Mouse (Mus musculus) neural tube, embryonic 15.5 days (tissue): ENCODE results near the gene 4931406P16Rik. TPM values are rescaled to one million over a fixed set of nuclear protein-coding genes. Genes with fewer than 3 reads are reported as not detected.
"Not testable (repeated sequence)": the region's sequence is repeated elsewhere in the genome, so short reads cannot be mapped to it uniquely, and the experiment has no call there.

Source experiments
- ATAC-seq: fragments of 200-750 bp; cut with Nextera tagmentation; 2 replicates; pipeline ENCODE4 v1.8.0; 2017; ENCODE audit warnings: mild to moderate bottlenecking, moderate TSS enrichment, moderate library complexity; ENCODE audit not compliant: low FRiP score
- H3K27ac ChIP-seq: fragments of 300-500 bp; sonication (generic); replicated peaks from 2 replicates; pipeline ENCODE4 v1.5.1; 2015; ENCODE audit warnings: mild to moderate bottlenecking, inconsistent platforms
- H3K27me3 ChIP-seq: fragments of 300-500 bp; sonication (generic); replicated peaks from 2 replicates; pipeline ENCODE4 v1.6.1; 2015; ENCODE audit warnings: inconsistent platforms
- H3K36me3 ChIP-seq: fragments of 300-500 bp; sonication (generic); 2 replicates; pipeline ENCODE4 v1.6.1; 2015; ENCODE audit warnings: inconsistent platforms
- H3K4me1 ChIP-seq: fragments of 300-500 bp; sonication (generic); 2 replicates; pipeline ENCODE4 v1.6.1; 2015; ENCODE audit warnings: inconsistent platforms
- H3K4me2 ChIP-seq: fragments of 300-500 bp; sonication (generic); 2 replicates; pipeline ENCODE4 v1.6.1; 2015; ENCODE audit warnings: inconsistent platforms, mild to moderate bottlenecking, moderate library complexity
- H3K4me3 ChIP-seq: fragments of 300-500 bp; sonication (generic); replicated peaks from 2 replicates; pipeline ENCODE4 v1.5.1; 2015; ENCODE audit warnings: mild to moderate bottlenecking, inconsistent platforms
- H3K9ac ChIP-seq: fragments of 300-500 bp; sonication (generic); replicated peaks from 2 replicates; pipeline ENCODE4 v1.6.1; 2015; ENCODE audit warnings: mild to moderate bottlenecking, inconsistent platforms
- H3K9me3 ChIP-seq: fragments of 300-500 bp; sonication (generic); replicated peaks from 2 replicates; pipeline ENCODE4 v1.6.1; 2016; ENCODE audit warnings: inconsistent platforms
- WGBS: fragments of 180-500 bp; shearing (Covaris S2); methylation state at CpG from one replicate; pipeline ENCODE4 v1.1.7; 2015; ENCODE audit warnings: mixed read lengths; 5-methylcytosine and 5-hydroxymethylcytosine counted together
- polyA plus RNA-seq: library from polyadenylated mRNA; unstranded; fragments of >200 nt; fragmentation: Nextera tagmentation; extraction: Ambion mirVana; gene quantifications from 2 replicates; pipeline ENCODE4 v1.2.1, GENCODE M21; 2015

Gene 4931406P16Rik
- polyA plus RNA-seq, 1 experiment from 2014 or later, result 30.1 TPM

- WGBS, result 95% methylated on average over 1 of the region's 1 CpGs
Measured at GRCm38 (mm10) chr7:34336545-34336944, 23.2 kb upstream of the 4931406P16Rik start.

DNA sequence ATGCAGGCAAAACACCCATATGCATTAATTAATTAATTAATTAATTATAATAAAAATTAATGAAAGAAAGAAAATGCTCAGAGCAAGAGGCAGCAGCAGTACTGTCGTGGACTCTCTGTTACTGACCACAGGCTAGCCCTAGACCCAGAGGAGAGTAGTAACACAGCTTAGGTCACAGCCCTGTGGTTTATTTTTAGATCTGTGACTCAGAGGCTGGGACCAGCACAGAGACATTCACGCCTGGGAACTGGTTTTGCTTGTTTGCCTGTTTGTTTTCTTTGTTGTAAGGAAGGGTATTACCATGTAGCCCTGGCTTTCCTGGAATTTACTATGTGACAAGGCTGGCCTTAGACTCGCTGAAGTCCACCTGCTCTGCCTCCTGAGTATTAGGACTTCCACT is 14.1 kb upstream of the 4931406P16Rik start:
- Histone ChIP-seq H3K9ac (no peak overlapping the region), H3K9me3 (no peaks in the 10 kb centered on the region), H3K4me1 (no peaks in the 10 kb centered on the region), H3K27me3 (no peaks in the 10 kb centered on the region), H3K36me3 (no peaks in the 10 kb centered on the region), H3K4me3 (no peak overlapping the region), H3K4me2 (no peak overlapping the region), H3K27ac (no peak overlapping the region)
- WGBS, result 66% methylated on average over 3 of the region's 3 CpGs
- no peak for ATAC-seq

More at GRCm38 (mm10) chr7:34336545-34336944, 23.2 kb upstream of the 4931406P16Rik start:
- H3K36me3 ChIP-seq, H3K27ac ChIP-seq, H3K9ac ChIP-seq, H3K4me2 ChIP-seq, H3K4me1 ChIP-seq, H3K4me3 ChIP-seq, H3K9me3 ChIP-seq, ATAC-seq, H3K27me3 ChIP-seq: not testable (repeated sequence)

DNA sequence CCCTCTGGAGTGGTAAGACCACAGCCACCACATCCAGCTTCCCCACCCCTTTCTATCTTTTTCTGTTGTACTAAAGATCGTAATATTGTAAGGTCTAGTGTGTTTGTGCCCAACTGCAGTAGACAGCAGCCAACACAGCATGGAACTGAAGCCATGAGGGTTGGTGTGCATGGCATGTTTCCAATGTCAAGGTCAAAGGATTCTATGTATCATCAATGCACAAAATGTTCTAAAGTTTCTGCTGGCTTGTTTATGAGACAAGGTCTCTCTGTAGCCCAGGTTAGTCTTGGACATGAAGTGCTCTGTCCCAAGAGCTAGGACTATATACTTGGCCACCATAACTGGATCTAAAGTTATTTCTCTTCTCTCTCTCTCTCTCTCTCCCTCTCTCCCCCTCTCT is 11.5 kb upstream of the 4931406P16Rik start:
- WGBS, result 92% methylated on average over 1 of the region's 1 CpGs
- no peak for ATAC-seq
- Histone ChIP-seq H3K27me3 (no peaks in the 10 kb centered on the region), H3K27ac (no peak overlapping the region), H3K4me2 (no peak overlapping the region), H3K4me1 (no peaks in the 10 kb centered on the region), H3K36me3 (no peaks in the 10 kb centered on the region), H3K4me3 (no peak overlapping the region), H3K9ac (no peak overlapping the region), H3K9me3 (no peaks in the 10 kb centered on the region)

DNA sequence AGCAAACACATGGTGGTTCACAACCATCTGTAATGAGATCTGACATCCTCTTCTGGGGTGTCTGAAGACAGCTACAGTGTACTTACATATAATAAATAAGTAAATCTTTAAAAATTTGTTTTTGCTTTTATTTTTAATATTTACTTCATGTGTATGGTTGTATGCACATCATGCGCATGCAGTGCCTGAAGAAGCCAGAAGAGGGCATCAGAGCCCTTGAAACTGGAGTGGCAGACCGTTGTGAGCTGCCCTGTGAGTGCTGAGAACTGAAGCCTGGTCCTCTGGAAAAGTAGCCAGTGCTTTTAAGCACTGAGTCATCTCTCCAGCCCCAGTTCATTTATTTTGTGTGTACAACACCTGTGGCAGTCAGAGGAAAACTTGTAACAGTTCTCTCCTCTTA is 10.7 kb upstream of the 4931406P16Rik start:
- Histone ChIP-seq H3K9me3 (no peaks in the 10 kb centered on the region), H3K27ac (no peak overlapping the region), H3K9ac (no peak overlapping the region), H3K4me1 (no peaks in the 10 kb centered on the region), H3K27me3 (no peaks in the 10 kb centered on the region), H3K4me3 (no peak overlapping the region), H3K36me3 (no peaks in the 10 kb centered on the region), H3K4me2 (no peak overlapping the region)
- no peak for ATAC-seq
- WGBS, result 93% methylated on average over 2 of the region's 2 CpGs

GRCm38 (mm10) chr7:34323351-34323750 is 10.0 kb upstream of the 4931406P16Rik start:
- H3K4me1 ChIP-seq, result peaks cover 2% of the 10 kb centered on the region; the same call in 1 of the 2 replicates
- no peaks in the 10 kb centered on the region for H3K36me3 ChIP-seq
- H3K4me3 ChIP-seq, result no peak overlapping the region
- 81% methylated on average over 8 of the region's 8 CpGs for WGBS
- H3K27me3 ChIP-seq, result no peaks in the 10 kb centered on the region
- ATAC-seq, result no peak
- H3K9ac ChIP-seq, result no peak overlapping the region
- H3K9me3 ChIP-seq, result no peaks in the 10 kb centered on the region
- H3K4me2 ChIP-seq, result no peak overlapping the region
- H3K27ac ChIP-seq, result no peak overlapping the region

DNA sequence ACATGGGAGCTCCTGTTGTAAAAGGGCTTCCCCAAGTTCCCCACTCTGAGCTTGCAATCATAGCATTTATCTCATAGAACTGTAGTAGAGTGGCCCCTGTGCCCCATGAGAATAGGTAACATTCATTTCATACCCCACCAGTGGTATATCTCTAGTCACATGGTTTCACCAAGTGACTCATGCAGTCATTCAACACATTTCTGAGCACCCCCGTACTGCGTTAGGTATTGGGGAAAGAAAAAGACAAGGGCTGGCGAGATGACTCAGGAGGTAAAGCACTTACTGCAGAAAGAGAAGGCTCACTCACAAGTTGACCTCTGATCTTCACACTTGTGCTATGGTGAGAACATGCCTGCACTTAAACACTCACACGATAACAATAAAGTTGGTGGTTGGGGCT is 8.6 kb upstream of the 4931406P16Rik start:
- H3K4me1 ChIP-seq, result peaks cover 9% of the 10 kb centered on the region; the same call in 1 of the 2 replicates
- no peak overlapping the region for H3K4me3 ChIP-seq
- ATAC-seq, result no peak
- no peaks in the 10 kb centered on the region for H3K36me3 ChIP-seq
- H3K27ac ChIP-seq, result no peak overlapping the region
- no peak overlapping the region for H3K9ac ChIP-seq
- H3K4me2 ChIP-seq, result no peak overlapping the region
- H3K27me3 ChIP-seq, result no peaks in the 10 kb centered on the region
- WGBS, result 93% methylated on average over 4 of the region's 4 CpGs
- no peaks in the 10 kb centered on the region for H3K9me3 ChIP-seq

- Histone ChIP-seq H3K27ac (no peak overlapping the region), H3K27me3 (no peaks in the 10 kb centered on the region), H3K4me1 (peaks cover 9% of the 10 kb centered on the region; the same call in 1 of the 2 replicates), H3K4me2 (no peak overlapping the region), H3K9ac (no peak overlapping the region), H3K4me3 (no peak overlapping the region), H3K9me3 (no peaks in the 10 kb centered on the region), H3K36me3 (no peaks in the 10 kb centered on the region)
- 78% methylated on average over 5 of the region's 5 CpGs for WGBS
- ATAC-seq, result no peak
Measured at GRCm38 (mm10) chr7:34321119-34321518, 7.8 kb upstream of the 4931406P16Rik start.

DNA sequence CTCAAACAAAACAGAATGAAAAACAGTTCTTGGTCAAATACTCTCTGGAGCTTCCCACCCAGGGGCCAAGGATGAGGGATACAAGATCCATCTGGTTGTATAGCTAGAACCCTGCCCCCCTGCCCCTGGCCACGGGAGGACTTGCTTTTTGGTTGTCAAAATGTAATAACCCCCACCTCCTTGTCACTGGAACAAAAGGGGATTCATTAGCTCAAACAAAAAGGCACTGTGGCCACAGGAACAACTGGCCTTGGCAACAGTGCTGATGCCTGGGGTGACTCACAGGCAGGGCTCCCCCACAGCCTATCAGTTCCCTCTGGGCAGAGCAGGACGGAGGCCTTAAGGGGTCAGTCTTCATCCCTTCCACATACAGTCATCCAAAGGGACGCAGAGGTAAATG is 6.6 kb upstream of the 4931406P16Rik start:
- Histone ChIP-seq H3K27me3 (no peaks in the 10 kb centered on the region), H3K36me3 (no peaks in the 10 kb centered on the region), H3K9ac (no peak overlapping the region), H3K4me2 (no peak overlapping the region), H3K4me3 (no peak overlapping the region), H3K27ac (no peak overlapping the region), H3K9me3 (no peaks in the 10 kb centered on the region), H3K4me1 (peaks cover 9% of the 10 kb centered on the region; the same call in 1 of the 2 replicates)
- no peak for ATAC-seq
- 28% methylated on average over 3 of the region's 3 CpGs for WGBS

DNA sequence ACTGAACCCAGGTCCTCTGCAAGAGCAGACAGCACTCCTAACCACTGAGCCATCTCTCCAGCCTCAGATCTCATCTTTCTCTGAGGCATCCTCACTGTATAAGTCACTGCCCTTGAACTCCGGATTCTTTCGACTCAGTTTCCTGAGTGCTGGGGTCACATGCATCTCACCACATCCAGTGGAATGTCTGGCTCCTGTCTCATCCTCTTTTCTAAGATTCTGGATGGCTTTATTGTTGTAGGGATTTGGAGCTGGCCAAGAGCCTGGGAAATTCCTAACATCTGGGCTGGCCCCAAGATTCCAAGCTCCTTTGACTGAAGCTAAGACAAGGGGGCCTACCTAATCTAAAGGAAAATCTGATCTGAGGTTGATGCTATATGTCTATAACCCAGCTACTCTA is 5.8 kb upstream of the 4931406P16Rik start:
- H3K9ac ChIP-seq, result no peak overlapping the region
- no peaks in the 10 kb centered on the region for H3K9me3 ChIP-seq
- WGBS, result 89% methylated on average over 2 of the region's 2 CpGs
- peaks cover 9% of the 10 kb centered on the region; the same call in 1 of the 2 replicates for H3K4me1 ChIP-seq
- no peak overlapping the region for H3K4me3 ChIP-seq
- H3K27me3 ChIP-seq, result no peaks in the 10 kb centered on the region
- H3K36me3 ChIP-seq, result no peaks in the 10 kb centered on the region
- ATAC-seq, result no peak
- no peak overlapping the region for H3K27ac ChIP-seq
- H3K4me2 ChIP-seq, result no peak overlapping the region

DNA sequence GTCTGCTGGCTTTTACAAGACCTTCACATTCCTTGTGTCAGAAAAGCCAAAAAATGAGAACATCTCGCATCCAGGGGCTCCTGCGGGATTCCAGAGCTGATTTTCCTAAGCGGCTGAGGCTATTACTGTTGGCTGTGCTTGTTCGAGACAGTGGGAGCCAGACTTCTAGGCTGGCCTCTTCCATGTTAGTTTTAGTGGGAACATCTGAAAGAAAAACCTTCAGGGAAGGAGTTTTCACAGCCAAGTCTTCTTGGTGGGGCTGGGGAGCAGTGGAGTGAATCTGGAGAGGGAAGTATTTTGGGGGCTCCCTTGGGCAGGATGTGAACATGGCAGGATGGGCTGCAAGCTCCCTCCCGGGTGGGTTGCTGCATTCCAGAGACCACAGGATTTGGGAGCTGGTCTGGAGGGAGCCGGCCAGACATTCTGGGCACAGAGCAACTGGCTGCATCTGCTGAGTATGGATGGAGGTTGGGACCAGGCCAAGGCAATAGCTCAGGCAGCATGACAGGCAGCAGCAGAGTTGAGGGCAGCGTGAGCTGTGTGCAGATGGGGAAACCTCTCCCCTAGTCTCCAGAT is 4.6 kb upstream of the 4931406P16Rik start:
- H3K9ac ChIP-seq, result no peak overlapping the region
- H3K4me3 ChIP-seq, result no peak overlapping the region
- peaks cover 11% of the 10 kb centered on the region; the same call in 1 of the 2 replicates for H3K4me1 ChIP-seq
- 62% methylated on average over 7 of the region's 7 CpGs for WGBS
- no peaks in the 10 kb centered on the region for H3K36me3 ChIP-seq
- no peak overlapping the region for H3K4me2 ChIP-seq
- ATAC-seq, result no peak
- H3K9me3 ChIP-seq, result no peaks in the 10 kb centered on the region
- H3K27me3 ChIP-seq, result no peaks in the 10 kb centered on the region
- H3K27ac ChIP-seq, result peak overlapping the region; percentile 62

DNA sequence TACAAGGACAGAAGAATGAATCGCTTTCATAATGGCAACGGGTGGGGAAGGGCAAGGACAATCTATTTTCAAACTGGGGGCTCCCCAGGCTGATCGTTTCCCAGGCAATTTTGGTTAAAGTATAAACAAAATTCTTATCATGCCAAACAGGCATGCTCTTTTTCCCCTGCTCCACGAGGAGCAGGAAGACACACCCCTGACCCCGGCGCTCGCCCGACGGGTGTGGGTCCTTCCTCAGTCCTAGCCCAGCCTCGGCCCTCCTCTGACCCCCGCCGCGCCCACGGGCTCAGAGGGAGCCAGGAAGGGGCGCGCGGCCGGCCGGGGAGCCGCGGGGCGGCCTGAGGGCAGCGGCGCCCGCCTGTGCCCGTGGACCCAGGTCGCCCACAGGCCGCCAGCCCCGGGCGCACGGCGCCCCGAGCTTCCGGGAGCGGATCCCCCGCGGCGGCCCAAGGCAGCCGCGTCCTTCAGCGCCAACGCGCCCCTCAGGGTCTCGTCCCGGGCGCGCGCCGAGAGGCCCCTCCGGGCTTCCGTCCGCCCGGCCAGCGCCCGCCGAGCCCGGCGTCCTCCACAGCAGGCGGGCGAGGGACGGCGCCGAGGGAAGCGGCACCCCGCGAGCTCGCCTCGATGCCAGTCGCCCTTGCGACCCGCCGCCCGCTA is 437 bp downstream of the 4931406P16Rik start:
- WGBS, result 0% methylated on average over 41 of the region's 73 CpGs
- Histone ChIP-seq H3K4me2 (peak overlapping the region; percentile 70), H3K27me3 (no peaks in the 10 kb centered on the region), H3K36me3 (no peaks in the 10 kb centered on the region), H3K4me1 (peaks cover 18% of the 10 kb centered on the region), H3K9me3 (no peaks in the 10 kb centered on the region), H3K27ac (peak overlapping the region; percentile 95), H3K9ac (peak overlapping the region; percentile 85), H3K4me3 (peak overlapping the region; percentile 79)
- ATAC-seq, result peak; percentile 82

GRCm38 (mm10) chr7:34309186-34309764 is 4.1 kb downstream of the 4931406P16Rik start:
- H3K4me2 ChIP-seq, result no peak overlapping the region
- no peaks in the 10 kb centered on the region for H3K9me3 ChIP-seq
- H3K27me3 ChIP-seq, result no peaks in the 10 kb centered on the region
- no peak overlapping the region for H3K4me3 ChIP-seq
- no peak overlapping the region for H3K9ac ChIP-seq
- ATAC-seq, result no peak
- H3K27ac ChIP-seq, result no peak overlapping the region
- WGBS, result 88% methylated on average over 5 of the region's 5 CpGs
- peaks cover 20% of the 10 kb centered on the region for H3K4me1 ChIP-seq
- no peaks in the 10 kb centered on the region for H3K36me3 ChIP-seq
